Mouse (Mus musculus): ENCODE results near the gene Ddx54. TPM values are rescaled to one million over a fixed set of nuclear protein-coding genes. Genes with fewer than 3 reads are reported as not detected.

Gene Ddx54
- total and polyA plus RNA-seq, 3 experiments = 63.7 to 91.8 (median 83.6) TPM

Other genes with a start within 250 kb of the Ddx54 start
- not detected in 2 replicates for gene Lhx5, start 181.0 kb upstream of the Ddx54 start, total RNA-seq (2012; rRNA removed)
- not detected in 2 replicates for gene Lhx5, start 181.0 kb upstream of the Ddx54 start, total RNA-seq (2014; rRNA removed)
- gene Lhx5, start 181.0 kb upstream of the Ddx54 start, polyA plus RNA-seq (2012; ENCODE audit: insufficient read length, low read depth) = not detected in 2 replicates
- gene Sdsl, start 139.9 kb upstream of the Ddx54 start, total RNA-seq (2012; rRNA removed) = 1.8 and 4.0 TPM in 2 replicates
- gene Sdsl, start 139.9 kb upstream of the Ddx54 start, total RNA-seq (2014; rRNA removed) = not detected in 2 replicates
- 0.37 TPM in 1 of 2 replicates, not detected in the other for gene Sdsl, start 139.9 kb upstream of the Ddx54 start, polyA plus RNA-seq (2012; ENCODE audit: insufficient read length, low read depth)
- not detected in 2 replicates for gene Sds, start 136.2 kb upstream of the Ddx54 start, total RNA-seq (2012; rRNA removed)
- gene Sds, start 136.2 kb upstream of the Ddx54 start, total RNA-seq (2014; rRNA removed) = not detected in 2 replicates
- gene Sds, start 136.2 kb upstream of the Ddx54 start, polyA plus RNA-seq (2012; ENCODE audit: insufficient read length, low read depth) = 0.76 and 1.5 TPM in 2 replicates
- gene Plbd2, start 109.1 kb upstream of the Ddx54 start, total RNA-seq (2012; rRNA removed) = 10.8 and 21.3 TPM in 2 replicates
- 7.1 and 9.0 TPM in 2 replicates for gene Plbd2, start 109.1 kb upstream of the Ddx54 start, total RNA-seq (2014; rRNA removed)
- 24.3 and 28.8 TPM in 2 replicates for gene Plbd2, start 109.1 kb upstream of the Ddx54 start, polyA plus RNA-seq (2012; ENCODE audit: insufficient read length, low read depth)
- gene Slc8b1, start 101.6 kb upstream of the Ddx54 start, total RNA-seq (2012; rRNA removed) = 3.3 and 5.8 TPM in 2 replicates
- 3.2 and 3.6 TPM in 2 replicates for gene Slc8b1, start 101.6 kb upstream of the Ddx54 start, total RNA-seq (2014; rRNA removed)
- 4.6 and 5.1 TPM in 2 replicates for gene Slc8b1, start 101.6 kb upstream of the Ddx54 start, polyA plus RNA-seq (2012; ENCODE audit: insufficient read length, low read depth)
- 1.9 and 2.2 TPM in 2 replicates for gene Tpcn1, start 24.1 kb upstream of the Ddx54 start, total RNA-seq (2012; rRNA removed)
- 0.90 and 1.0 TPM in 2 replicates for gene Tpcn1, start 24.1 kb upstream of the Ddx54 start, total RNA-seq (2014; rRNA removed)
- 4.2 and 5.4 TPM in 2 replicates for gene Tpcn1, start 24.1 kb upstream of the Ddx54 start, polyA plus RNA-seq (2012; ENCODE audit: insufficient read length, low read depth)
- gene Iqcd, start 23.7 kb upstream of the Ddx54 start, total RNA-seq (2012; rRNA removed) = 0.25 and 0.59 TPM in 2 replicates
- gene Iqcd, start 23.7 kb upstream of the Ddx54 start, total RNA-seq (2014; rRNA removed) = not detected in 2 replicates
- gene Iqcd, start 23.7 kb upstream of the Ddx54 start, polyA plus RNA-seq (2012; ENCODE audit: insufficient read length, low read depth) = 0.35 and 0.77 TPM in 2 replicates
- 6.3 and 7.3 TPM in 2 replicates for gene Rita1, start 150 bp upstream of the Ddx54 start, total RNA-seq (2012; rRNA removed)
- gene Rita1, start 150 bp upstream of the Ddx54 start, total RNA-seq (2014; rRNA removed) = 6.2 and 7.3 TPM in 2 replicates
- gene Rita1, start 150 bp upstream of the Ddx54 start, polyA plus RNA-seq (2012; ENCODE audit: insufficient read length, low read depth) = 10.2 and 10.8 TPM in 2 replicates
- gene Cfap73, start 21.5 kb downstream of the Ddx54 start, total RNA-seq (2012; rRNA removed) = not detected in 2 replicates
- not detected in 2 replicates for gene Cfap73, start 21.5 kb downstream of the Ddx54 start, total RNA-seq (2014; rRNA removed)
- gene Cfap73, start 21.5 kb downstream of the Ddx54 start, polyA plus RNA-seq (2012; ENCODE audit: insufficient read length, low read depth) = 0.26 TPM in 1 of 2 replicates, not detected in the other
- gene Rasal1, start 36.1 kb downstream of the Ddx54 start, total RNA-seq (2012; rRNA removed) = 15.6 and 17.7 TPM in 2 replicates
- 11.7 TPM in 2 replicates for gene Rasal1, start 36.1 kb downstream of the Ddx54 start, total RNA-seq (2014; rRNA removed)
- gene Rasal1, start 36.1 kb downstream of the Ddx54 start, polyA plus RNA-seq (2012; ENCODE audit: insufficient read length, low read depth) = 19.6 and 21.4 TPM in 2 replicates
- 3.2 and 3.9 TPM in 2 replicates for gene Dtx1, start 99.2 kb downstream of the Ddx54 start, total RNA-seq (2012; rRNA removed)
- gene Dtx1, start 99.2 kb downstream of the Ddx54 start, total RNA-seq (2014; rRNA removed) = 0.30 and 0.98 TPM in 2 replicates
- 2.1 and 2.9 TPM in 2 replicates for gene Dtx1, start 99.2 kb downstream of the Ddx54 start, polyA plus RNA-seq (2012; ENCODE audit: insufficient read length, low read depth)
- not detected in 2 replicates for gene Oas2, start 137.1 kb downstream of the Ddx54 start, total RNA-seq (2012; rRNA removed)
- not detected in 2 replicates for gene Oas2, start 137.1 kb downstream of the Ddx54 start, total RNA-seq (2014; rRNA removed)
- not detected in 2 replicates for gene Oas2, start 137.1 kb downstream of the Ddx54 start, polyA plus RNA-seq (2012; ENCODE audit: insufficient read length, low read depth)
- gene Oas3, start 164.9 kb downstream of the Ddx54 start, total RNA-seq (2012; rRNA removed) = 0.13 and 0.30 TPM in 2 replicates
- not detected in 2 replicates for gene Oas3, start 164.9 kb downstream of the Ddx54 start, total RNA-seq (2014; rRNA removed)
- 0.05 TPM in 1 of 2 replicates, not detected in the other for gene Oas3, start 164.9 kb downstream of the Ddx54 start, polyA plus RNA-seq (2012; ENCODE audit: insufficient read length, low read depth)
- gene Oas1e, start 182.8 kb downstream of the Ddx54 start, total RNA-seq (2012; rRNA removed) = not detected in 2 replicates
- gene Oas1e, start 182.8 kb downstream of the Ddx54 start, total RNA-seq (2014; rRNA removed) = not detected in 2 replicates
- gene Oas1e, start 182.8 kb downstream of the Ddx54 start, polyA plus RNA-seq (2012; ENCODE audit: insufficient read length, low read depth) = not detected in 2 replicates
- gene Oas1c, start 199.8 kb downstream of the Ddx54 start, total RNA-seq (2012; rRNA removed) = 1.6 and 1.7 TPM in 2 replicates
- 3.6 TPM in 2 replicates for gene Oas1c, start 199.8 kb downstream of the Ddx54 start, total RNA-seq (2014; rRNA removed)
- 3.6 and 4.7 TPM in 2 replicates for gene Oas1c, start 199.8 kb downstream of the Ddx54 start, polyA plus RNA-seq (2012; ENCODE audit: insufficient read length, low read depth)
- gene Oas1f, start 234.6 kb downstream of the Ddx54 start, total RNA-seq (2012; rRNA removed) = not detected in 2 replicates
- not detected in 2 replicates for gene Oas1f, start 234.6 kb downstream of the Ddx54 start, total RNA-seq (2014; rRNA removed)
- gene Oas1f, start 234.6 kb downstream of the Ddx54 start, polyA plus RNA-seq (2012; ENCODE audit: insufficient read length, low read depth) = not detected in 2 replicates
- gene Oas1h, start 248.7 kb downstream of the Ddx54 start, total RNA-seq (2012; rRNA removed) = not detected in 2 replicates
- gene Oas1h, start 248.7 kb downstream of the Ddx54 start, total RNA-seq (2014; rRNA removed) = not detected in 2 replicates
- not detected in 2 replicates for gene Oas1h, start 248.7 kb downstream of the Ddx54 start, polyA plus RNA-seq (2012; ENCODE audit: insufficient read length, low read depth)

All from CH12.LX (cell line).